In genomic region chr6:36809311-36809726, GRCm38 (mm10) we compare ENCODE assay signal across 8 mouse cellular contexts. TPM values are rescaled to one million over a fixed set of nuclear protein-coding genes. Genes with fewer than 3 reads are reported as not detected.
DNase-seq lines count a peak whose midpoint lies in the region; ATAC-seq and TF ChIP-seq lines count a peak whose summit lies in the region.

No protein-coding gene starts in this region.

- DNase-seq in adrenal gland, postnatal 36 days = peak; percentile 20 to 47
- DNase-seq in adrenal gland, adult 18-20 months (ENCODE audit: low spot score in 2 of 2) = no peak
- peak; percentile 73 for DNase-seq in brain, embryonic 14.5 days (ENCODE audit: low read depth)
- DNase-seq in kidney, adult 2 months = peak; percentile 66
- peak; percentile 70 for DNase-seq in right cerebral cortex, adult 18-20 months

- peaks cover 36% of the 10 kb centered on the region for H3K4me1 ChIP-seq in forebrain, embryonic 12.5 days
- H3K4me1 ChIP-seq in kidney, adult 2 months (ENCODE audit: control insufficient read depth, insufficient read depth, low read length) = no peaks in the 10 kb centered on the region
- H3K4me1 ChIP-seq in liver, embryonic 15.5 days (replicated peaks) = no peaks in the 10 kb centered on the region

- H3K36me3 ChIP-seq in forebrain, embryonic 12.5 days (replicated peaks) = peaks cover 9% of the 10 kb centered on the region; the same call in 1 of the 2 replicates
- no peaks in the 10 kb centered on the region for H3K36me3 ChIP-seq in kidney, adult 2 months (ENCODE audit: control insufficient read depth, insufficient read depth, low read length)
- H3K36me3 ChIP-seq in liver, embryonic 15.5 days (replicated peaks) = no peaks in the 10 kb centered on the region

- no peak for TF ChIP-seq CTCF in brain, embryonic 14.5 days (IDR thresholded peaks at IDR 0.05; ENCODE audit: borderline replicate concordance, extremely low read depth, insufficient read depth, insufficient read length)
- TF ChIP-seq CTCF in kidney, adult 2 months (conservative IDR thresholded peaks at IDR 0.05; ENCODE audit: insufficient read depth, insufficient read length, low read depth, low read length) = no peak

- H3K4me2 ChIP-seq in forebrain, embryonic 12.5 days = peak overlapping the region; percentile 56
- H3K4me2 ChIP-seq in liver, embryonic 15.5 days = peak overlapping the region; percentile 42; the same call in 1 of the 2 replicates

- TF ChIP-seq POLR2A in brain, embryonic 14.5 days (IDR thresholded peaks at IDR 0.05; ENCODE audit: borderline replicate concordance, extremely low read depth, insufficient read depth, insufficient read length, poor library complexity, severe bottlenecking) = no peak
- no peak for TF ChIP-seq POLR2A in kidney, adult 2 months (IDR thresholded peaks at IDR 0.05; ENCODE audit: low read depth, low read length)

- H3K27ac ChIP-seq in forebrain, embryonic 12.5 days = peak overlapping the region; percentile 85
- no peak overlapping the region for H3K27ac ChIP-seq in kidney, adult 2 months (ENCODE audit: insufficient read depth, low read depth, low read length)
- H3K27ac ChIP-seq in liver, embryonic 15.5 days (replicated peaks) = no peak overlapping the region

- no peaks in the 10 kb centered on the region for H3K9me3 ChIP-seq in forebrain, embryonic 12.5 days
- H3K9me3 ChIP-seq in liver, embryonic 15.5 days (replicated peaks) = no peaks in the 10 kb centered on the region

- 2% methylated on average over 7 of the region's 7 CpGs for WGBS in forebrain, embryonic 12.5 days
- WGBS in kidney, adult 2 months = 20% methylated on average over 7 of the region's 7 CpGs
- 26% methylated on average over 7 of the region's 7 CpGs for WGBS in liver, embryonic 15.5 days (ENCODE audit: insufficient replicate concordance)

- peaks cover 22% of the 10 kb centered on the region; the same call in 1 of the 2 replicates for H3K27me3 ChIP-seq in forebrain, embryonic 12.5 days
- no peaks in the 10 kb centered on the region for H3K27me3 ChIP-seq in kidney, adult 2 months (replicated peaks; ENCODE audit: control insufficient read depth, insufficient read depth, low read length)
- H3K27me3 ChIP-seq in liver, embryonic 15.5 days = peaks cover 11% of the 10 kb centered on the region; the same call in 1 of the 2 replicates

- peak overlapping the region; percentile 78 for H3K9ac ChIP-seq in forebrain, embryonic 12.5 days
- H3K9ac ChIP-seq in liver, embryonic 15.5 days = no peak overlapping the region

- H3K4me3 ChIP-seq in forebrain, embryonic 12.5 days (replicated peaks) = peak overlapping the region; percentile 60
- peak overlapping the region; percentile 18 for H3K4me3 ChIP-seq in kidney, adult 2 months (ENCODE audit: insufficient read depth, low read depth, low read length)
- peak overlapping the region; percentile 18; the same call in 1 of the 2 replicates for H3K4me3 ChIP-seq in liver, embryonic 15.5 days (replicated peaks)

- ATAC-seq in forebrain, embryonic 12.5 days (ENCODE audit: low FRiP score) = peak; percentile 40
- no peak for ATAC-seq in liver, embryonic 15.5 days (ENCODE audit: insufficient read depth)
- no peak for ATAC-seq in megakaryocyte, adult 5-6 weeks (ENCODE audit: poor library complexity, severe bottlenecking)

RNA-seq across cellular contexts. Expression of gene Ptn, which starts 0.7 kb away (rescaled TPM):
- 10 to 100 TPM; 82.6 to 83.9 TPM for total RNA-seq in adrenal gland, postnatal 36 days (2021)
- 10 to 100 TPM; 53.9 to 85.9 TPM for total RNA-seq in adrenal gland, adult 18-20 months (2021)
- polyA plus RNA-seq in brain, embryonic 14.5 days (2012; rRNA removed) = 317 and 456 TPM in 2 replicates
- polyA plus RNA-seq in forebrain, embryonic 12.5 days (2016; fragmentation: Nextera tagmentation; extraction: Ambion mirVana) = 310 and 357 TPM in 2 replicates
- 1.6 TPM in 2 replicates for polyA plus RNA-seq in kidney, adult 2 months (2012; rRNA removed)
- polyA plus RNA-seq in liver, embryonic 15.5 days (2015; fragmentation: Nextera tagmentation; extraction: Ambion mirVana) = 12.4 and 14.7 TPM in 2 replicates
- total RNA-seq in megakaryocyte, adult 5-6 weeks (2015) = not detected in 2 replicates
- total RNA-seq in megakaryocyte, adult 5-6 weeks (2017) = not detected in 2 replicates

Comparison
In these comparisons a context has a peak if more than half of its experiments do, and no peak if none do; other contexts are left out.
1. DNase-seq: peak in adrenal gland, postnatal 36 days (2 of 2), brain, embryonic 14.5 days (single experiment), kidney, adult 2 months (single experiment) and right cerebral cortex, adult 18-20 months (single experiment); none in adrenal gland, adult 18-20 months (0 of 2).
2. RNA of gene Ptn, which starts 0.7 kb away (polyA plus RNA-seq): 317 to 456 TPM in brain, embryonic 14.5 days and 310 to 357 TPM in forebrain, embryonic 12.5 days; 12.4 to 14.7 TPM in liver, embryonic 15.5 days and 1.6 TPM in kidney, adult 2 months; every median in the first group is over 10 times any median in the second.
3. Peak in every context shown above with its lines, with median percentiles within 50 percentile points of each other: H3K4me3 ChIP-seq.